Mouse (Mus musculus) ES-E14 (cell line): ENCODE measurements around the gene Taf1c.

Experiments
- HCFC1 ChIP-seq: IDR thresholded peaks from 2 replicates; pipeline ENCODE4 v1.6.1; 2012; ENCODE audit warnings: low read length, inconsistent platforms, borderline replicate concordance; ENCODE audit not compliant: insufficient read depth
- MAFK ChIP-seq: IDR thresholded peaks from 2 replicates; pipeline ENCODE4 v1.6.1; 2014; ENCODE audit warnings: mild to moderate bottlenecking, low read depth, low read length, inconsistent platforms; ENCODE audit not compliant: insufficient read depth
- ZC3H11A ChIP-seq: IDR thresholded peaks from 2 replicates; pipeline ENCODE4 v1.6.1; 2012; ENCODE audit warnings: low read depth, mild to moderate bottlenecking, inconsistent platforms, low read length, borderline replicate concordance

DNA sequence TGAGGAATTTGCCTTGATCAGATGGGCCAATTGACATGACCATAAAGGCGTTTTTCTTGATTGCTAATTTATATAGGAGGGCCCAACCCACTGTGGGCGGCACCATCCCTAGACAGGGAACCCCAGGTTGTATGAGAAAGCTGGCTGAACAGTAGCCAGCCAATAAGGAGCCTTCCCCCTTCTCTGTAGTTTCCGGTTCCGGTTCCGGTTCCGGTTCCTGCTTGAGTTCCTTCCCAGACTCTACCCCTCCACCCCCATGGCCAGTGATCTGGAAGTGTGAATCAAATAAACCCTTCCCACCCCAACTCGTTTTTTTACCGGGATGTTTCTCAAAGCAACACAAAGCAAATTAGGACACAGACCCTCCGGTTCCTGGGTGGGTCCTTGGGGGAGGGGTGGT is 27.2 kb upstream of the Taf1c start:
- TF ChIP-seq ZC3H11A (no peak), HCFC1 (no peak), MAFK (no peak)
